Mouse (Mus musculus) stomach, postnatal 0 days (tissue): ENCODE results near the gene Ms4a4b.
"Not testable (repeated sequence)": the region's sequence is repeated elsewhere in the genome, so short reads cannot be mapped to it uniquely, and the experiment has no call there.

Experiments
- CTCF ChIP-seq: IDR thresholded peaks from 2 replicates; pipeline ENCODE4 v1.5.1; 2016; ENCODE audit warnings: antibody characterized with exemption, low read depth, mild to moderate bottlenecking, moderate library complexity
- EP300 ChIP-seq: optimal IDR thresholded peaks from 2 replicates; pipeline ENCODE3; 2016; ENCODE audit warnings: antibody characterized with exemption

- TF ChIP-seq CTCF, EP300: not testable (repeated sequence)
These were observed 53.9 kb downstream of the Ms4a4b start for GRCm38 (mm10) chr19:11497300-11497699.
